Mouse (Mus musculus): ENCODE results near the gene Me1. TPM values are rescaled to one million over a fixed set of nuclear protein-coding genes. Genes with fewer than 3 reads are reported as not detected.

Gene Me1
- polyA plus RNA-seq, 1 experiment, result 33.6 TPM

DNA sequence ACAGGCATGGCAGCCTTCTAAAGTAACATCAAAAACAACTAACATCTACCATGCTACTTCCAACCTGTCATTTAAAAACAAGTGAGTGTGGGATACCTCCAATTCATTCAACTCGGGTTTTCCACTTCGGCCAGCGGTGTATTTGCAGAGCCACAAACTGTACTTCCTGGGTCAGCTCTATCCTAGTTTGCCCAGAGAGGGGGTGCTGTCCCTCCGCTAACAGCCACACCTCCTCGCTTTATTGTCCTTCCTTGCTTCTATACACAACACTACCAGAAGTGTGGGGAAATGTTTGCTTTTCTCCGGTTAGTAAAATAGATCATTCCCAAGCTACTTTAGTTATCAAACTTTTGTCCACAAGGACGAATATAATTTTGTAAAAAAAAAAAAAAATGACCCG is 124.8 kb downstream of the Me1 start:
- peak overlapping the region; percentile 63 for H3ac ChIP-seq (ENCODE audit: control insufficient read depth, insufficient read length)
- peaks cover 9% of the 10 kb centered on the region for H3K79me2 ChIP-seq (ENCODE audit: control insufficient read depth, insufficient read depth)
- peak overlapping the region; percentile 59 for H3K4me3 ChIP-seq
- H3K36me3 ChIP-seq (ENCODE audit: control insufficient read depth, insufficient read depth), result no peaks in the 10 kb centered on the region
- no peak for TF ChIP-seq MYOG (IDR thresholded peaks at IDR 0.05; ENCODE audit: control insufficient read depth in 1 of 3, insufficient read depth in 1 of 3, insufficient read length in 2 of 3, low read depth in 2 of 3)
- no peak for TF ChIP-seq CEBPB (IDR thresholded peaks at IDR 0.05; ENCODE audit: insufficient read depth, poor library complexity, severe bottlenecking)
- no peak for TF ChIP-seq SRF (IDR thresholded peaks at IDR 0.05; ENCODE audit: control insufficient read depth, insufficient read length, low read depth)
- no peaks in the 10 kb centered on the region for H3K27me3 ChIP-seq (ENCODE audit: control insufficient read depth, insufficient read depth, insufficient read length)
- peak overlapping the region; percentile 85 for H3K4me2 ChIP-seq (ENCODE audit: low read depth)

GRCm38 (mm10) chr9:86570261-86570890 is 125.4 kb downstream of the Me1 start:
- H3K4me3 ChIP-seq, result peak overlapping the region; percentile 59
- H3K27me3 ChIP-seq (ENCODE audit: control insufficient read depth, insufficient read depth, insufficient read length), result no peaks in the 10 kb centered on the region
- no peaks in the 10 kb centered on the region for H3K36me3 ChIP-seq (ENCODE audit: control insufficient read depth, insufficient read depth)
- TF ChIP-seq MAX (IDR thresholded peaks at IDR 0.05; ENCODE audit: low read depth), result no peak
- TF ChIP-seq POLR2A (IDR thresholded peaks at IDR 0.05; ENCODE audit: insufficient read length, low read depth), result no peak
- TF ChIP-seq TCF3 (IDR thresholded peaks at IDR 0.05; ENCODE audit: insufficient read length, low read depth), result no peak
- TF ChIP-seq TCF12 (IDR thresholded peaks at IDR 0.05; ENCODE audit: insufficient read depth, poor library complexity, severe bottlenecking), result no peak
- TF ChIP-seq USF1 (IDR thresholded peaks at IDR 0.05; ENCODE audit: low read depth), result no peak
- TF ChIP-seq MYOD1 (IDR thresholded peaks at IDR 0.05; ENCODE audit: control insufficient read depth in 1 of 3, insufficient read length in 2 of 3, low read depth in 2 of 3), result no peak
- TF ChIP-seq E2F4 (IDR thresholded peaks at IDR 0.05; ENCODE audit: insufficient read depth), result no peak
- TF ChIP-seq MYOG (IDR thresholded peaks at IDR 0.05; ENCODE audit: control insufficient read depth in 1 of 3, insufficient read depth in 1 of 3, insufficient read length in 2 of 3, low read depth in 2 of 3), result no peak
- TF ChIP-seq REST (IDR thresholded peaks at IDR 0.05; ENCODE audit: insufficient read depth, insufficient read length), result no peak
- TF ChIP-seq CEBPB (IDR thresholded peaks at IDR 0.05; ENCODE audit: insufficient read depth, poor library complexity, severe bottlenecking), result no peak
- no peak for TF ChIP-seq SRF (IDR thresholded peaks at IDR 0.05; ENCODE audit: control insufficient read depth, insufficient read length, low read depth)
- no peak overlapping the region for H3ac ChIP-seq (ENCODE audit: control insufficient read depth, insufficient read length)
- peaks cover 9% of the 10 kb centered on the region for H3K79me2 ChIP-seq (ENCODE audit: control insufficient read depth, insufficient read depth)
- peak overlapping the region; percentile 85 for H3K4me2 ChIP-seq (ENCODE audit: low read depth)

DNA sequence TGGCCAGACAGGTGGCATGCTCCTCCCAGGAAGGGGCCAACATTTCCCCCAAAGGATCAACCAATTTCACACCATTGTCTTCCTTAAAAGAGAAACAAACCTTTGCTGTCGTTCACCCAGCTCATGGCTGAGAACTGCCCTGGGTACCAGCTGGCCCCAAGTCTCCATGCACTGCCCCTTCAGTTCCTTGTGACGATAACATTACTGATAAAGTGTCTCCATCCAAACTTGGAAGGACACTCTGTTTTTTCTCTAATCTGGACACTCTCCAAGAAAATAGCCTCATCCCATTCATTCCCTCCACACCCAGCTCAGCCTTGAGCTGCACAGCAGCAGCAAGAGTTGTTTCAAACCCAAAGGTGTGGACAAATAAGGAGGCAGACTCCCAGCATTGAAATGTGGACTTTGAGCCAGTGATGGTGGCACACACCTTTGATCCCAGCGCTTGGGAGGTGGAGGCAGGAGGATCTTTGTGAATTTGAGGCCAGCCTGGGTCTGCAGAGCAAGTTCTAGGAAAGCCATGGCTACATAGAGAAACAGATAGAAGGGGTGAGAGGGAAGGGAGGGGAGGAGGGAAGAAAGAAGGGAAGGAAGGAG is 126.3 kb downstream of the Me1 start:
- H3K27me3 ChIP-seq (ENCODE audit: control insufficient read depth, insufficient read depth, insufficient read length), result no peaks in the 10 kb centered on the region
- TF ChIP-seq E2F4 (IDR thresholded peaks at IDR 0.05; ENCODE audit: insufficient read depth) (no peak), POLR2A (IDR thresholded peaks at IDR 0.05; ENCODE audit: insufficient read length, low read depth) (no peak), CEBPB (IDR thresholded peaks at IDR 0.05; ENCODE audit: insufficient read depth, poor library complexity, severe bottlenecking) (no peak), TCF3 (IDR thresholded peaks at IDR 0.05; ENCODE audit: insufficient read length, low read depth) (no peak), REST (IDR thresholded peaks at IDR 0.05; ENCODE audit: insufficient read depth, insufficient read length) (no peak), MAX (IDR thresholded peaks at IDR 0.05; ENCODE audit: low read depth) (no peak), USF1 (IDR thresholded peaks at IDR 0.05; ENCODE audit: low read depth) (no peak), TCF12 (IDR thresholded peaks at IDR 0.05; ENCODE audit: insufficient read depth, poor library complexity, severe bottlenecking) (no peak), MYOD1 (IDR thresholded peaks at IDR 0.05; ENCODE audit: control insufficient read depth in 1 of 3, insufficient read length in 2 of 3, low read depth in 2 of 3) (no peak), MYOG (IDR thresholded peaks at IDR 0.05; ENCODE audit: control insufficient read depth in 1 of 3, insufficient read depth in 1 of 3, insufficient read length in 2 of 3, low read depth in 2 of 3) (no peak), SRF (IDR thresholded peaks at IDR 0.05; ENCODE audit: control insufficient read depth, insufficient read length, low read depth) (no peak), POLR2AphosphoS2 (IDR thresholded peaks at IDR 0.05; ENCODE audit: insufficient read length, low read depth) (no peak)
- H3K79me2 ChIP-seq (ENCODE audit: control insufficient read depth, insufficient read depth), result peaks cover 9% of the 10 kb centered on the region
- H3ac ChIP-seq (ENCODE audit: control insufficient read depth, insufficient read length), result no peak overlapping the region
- no peak overlapping the region for H3K4me2 ChIP-seq (ENCODE audit: low read depth)
- no peak overlapping the region for H3K4me3 ChIP-seq
- H3K36me3 ChIP-seq (ENCODE audit: control insufficient read depth, insufficient read depth), result peaks cover 4% of the 10 kb centered on the region

DNA sequence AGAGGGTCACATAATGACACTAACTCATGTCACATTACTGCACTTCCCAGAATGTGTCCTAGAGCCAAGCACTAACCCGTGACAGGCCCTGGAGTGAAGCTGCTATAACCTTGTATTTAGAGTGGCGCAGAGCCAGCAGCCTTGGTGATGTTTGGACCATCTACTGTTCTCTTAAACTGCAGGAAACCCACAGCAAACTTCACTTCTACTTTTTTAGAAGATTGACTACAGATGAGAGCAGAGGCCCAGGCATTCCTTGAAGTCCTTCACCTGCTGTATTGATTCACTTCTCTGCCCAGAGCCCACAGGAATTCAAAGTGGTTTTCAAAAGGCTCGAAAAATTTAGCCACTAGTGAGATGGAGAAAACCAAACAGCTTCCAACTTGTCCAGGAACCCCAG is 135.2 kb downstream of the Me1 start:
- H3K79me2 ChIP-seq (ENCODE audit: control insufficient read depth, insufficient read depth), result no peaks in the 10 kb centered on the region
- TF ChIP-seq MAX (IDR thresholded peaks at IDR 0.05; ENCODE audit: low read depth), result no peak
- no peak for TF ChIP-seq USF1 (IDR thresholded peaks at IDR 0.05; ENCODE audit: low read depth)
- no peak for TF ChIP-seq SRF (IDR thresholded peaks at IDR 0.05; ENCODE audit: control insufficient read depth, insufficient read length, low read depth)
- no peak for TF ChIP-seq REST (IDR thresholded peaks at IDR 0.05; ENCODE audit: insufficient read depth, insufficient read length)
- no peak for TF ChIP-seq TCF3 (IDR thresholded peaks at IDR 0.05; ENCODE audit: insufficient read length, low read depth)
- TF ChIP-seq POLR2A (IDR thresholded peaks at IDR 0.05; ENCODE audit: insufficient read length, low read depth), result no peak
- TF ChIP-seq CEBPB (IDR thresholded peaks at IDR 0.05; ENCODE audit: insufficient read depth, poor library complexity, severe bottlenecking), result no peak
- TF ChIP-seq E2F4 (IDR thresholded peaks at IDR 0.05; ENCODE audit: insufficient read depth), result no peak
- H3K36me3 ChIP-seq (ENCODE audit: control insufficient read depth, insufficient read depth), result peaks cover 28% of the 10 kb centered on the region
- H3K4me2 ChIP-seq (ENCODE audit: low read depth), result no peak overlapping the region
- H3ac ChIP-seq (ENCODE audit: control insufficient read depth, insufficient read length), result no peak overlapping the region
- H3K27me3 ChIP-seq (ENCODE audit: control insufficient read depth, insufficient read depth, insufficient read length), result no peaks in the 10 kb centered on the region
- no peak overlapping the region for H3K4me3 ChIP-seq

- no peaks in the 10 kb centered on the region for H3K27me3 ChIP-seq (ENCODE audit: control insufficient read depth, insufficient read depth, insufficient read length)
- H3K79me2 ChIP-seq (ENCODE audit: control insufficient read depth, insufficient read depth), result no peaks in the 10 kb centered on the region
- peaks cover 38% of the 10 kb centered on the region for H3K36me3 ChIP-seq (ENCODE audit: control insufficient read depth, insufficient read depth)
- no peak overlapping the region for H3K4me3 ChIP-seq
- no peak overlapping the region for H3ac ChIP-seq (ENCODE audit: control insufficient read depth, insufficient read length)
- no peak for TF ChIP-seq TCF3 (IDR thresholded peaks at IDR 0.05; ENCODE audit: insufficient read length, low read depth)
- TF ChIP-seq TCF12 (IDR thresholded peaks at IDR 0.05; ENCODE audit: insufficient read depth, poor library complexity, severe bottlenecking), result no peak
- TF ChIP-seq REST (IDR thresholded peaks at IDR 0.05; ENCODE audit: insufficient read depth, insufficient read length), result no peak
- no peak for TF ChIP-seq MYOD1 (IDR thresholded peaks at IDR 0.05; ENCODE audit: control insufficient read depth in 1 of 3, insufficient read length in 2 of 3, low read depth in 2 of 3)
- no peak for TF ChIP-seq POLR2AphosphoS2 (IDR thresholded peaks at IDR 0.05; ENCODE audit: insufficient read length, low read depth)
- TF ChIP-seq POLR2A (IDR thresholded peaks at IDR 0.05; ENCODE audit: insufficient read length, low read depth), result no peak
- no peak for TF ChIP-seq MAX (IDR thresholded peaks at IDR 0.05; ENCODE audit: low read depth)
- TF ChIP-seq MYOG (IDR thresholded peaks at IDR 0.05; ENCODE audit: control insufficient read depth in 1 of 3, insufficient read depth in 1 of 3, insufficient read length in 2 of 3, low read depth in 2 of 3), result no peak
- TF ChIP-seq CEBPB (IDR thresholded peaks at IDR 0.05; ENCODE audit: insufficient read depth, poor library complexity, severe bottlenecking), result no peak
- no peak for TF ChIP-seq USF1 (IDR thresholded peaks at IDR 0.05; ENCODE audit: low read depth)
- TF ChIP-seq SRF (IDR thresholded peaks at IDR 0.05; ENCODE audit: control insufficient read depth, insufficient read length, low read depth), result no peak
- TF ChIP-seq E2F4 (IDR thresholded peaks at IDR 0.05; ENCODE audit: insufficient read depth), result no peak
- H3K4me2 ChIP-seq (ENCODE audit: low read depth), result no peak overlapping the region
Observed at GRCm38 (mm10) chr9:86554641-86555040, 141.1 kb downstream of the Me1 start.

Data from myocyte (in vitro differentiated cells).